In the genomic region with DNA sequence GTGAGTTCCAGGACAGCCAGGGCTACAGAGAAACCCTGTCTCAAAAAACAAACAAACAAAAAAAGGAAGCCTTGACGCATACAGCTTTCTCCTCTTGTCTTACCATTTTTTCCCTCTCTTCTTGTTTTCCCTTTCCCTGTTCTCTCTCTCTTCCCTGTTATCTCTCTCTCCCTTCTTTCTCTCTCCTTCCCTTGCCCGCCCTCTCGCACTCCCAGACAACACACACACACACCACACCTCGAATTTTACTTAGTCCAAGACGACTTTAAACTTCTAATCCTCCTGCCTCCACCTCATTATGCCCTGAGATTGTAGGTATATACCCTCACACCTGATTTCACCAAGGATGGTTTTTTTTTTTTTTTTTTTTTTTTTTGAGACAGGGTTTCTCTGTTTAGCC, we compare ENCODE assay signal across 22 mouse cellular contexts. TPM values are rescaled to one million over a fixed set of nuclear protein-coding genes. Genes with fewer than 3 reads are reported as not detected.
DNase-seq lines count a peak whose midpoint lies in the region; ATAC-seq and TF ChIP-seq lines count a peak whose summit lies in the region.
"Had no signal": no experiment of that assay in that cellular context is flagged by ENCODE, and none has a peak within 500 bp of the region (broad histone marks: within the 10 kb centered on the region; RNA-seq: fewer than 3 reads in every experiment).

No protein-coding gene starts in this region.

- H3K27ac ChIP-seq in liver, embryonic 13.5 days = peak overlapping the region; percentile 84
- H3K27ac ChIP-seq in hindbrain, embryonic 16.5 days (ENCODE audit: low read depth, low read length) = no peak overlapping the region
- H3K27ac ChIP-seq in kidney, adult 2 months (ENCODE audit: insufficient read depth, low read depth, low read length) = no peak overlapping the region
- H3K27ac ChIP-seq: heart, embryonic 15.5 days; hindbrain, embryonic 12.5 days; kidney, embryonic 15.5 days; limb, embryonic 13.5 days; midbrain, embryonic 10.5 days; midbrain, embryonic 15.5 days; stomach, postnatal 0 days had no signal

- peak overlapping the region; percentile 46 for H3K4me2 ChIP-seq in liver, embryonic 13.5 days
- H3K4me2 ChIP-seq in hindbrain, embryonic 16.5 days (ENCODE audit: low read length) = no peak overlapping the region
- H3K4me2 ChIP-seq: heart, embryonic 15.5 days; hindbrain, embryonic 12.5 days; kidney, embryonic 15.5 days; limb, embryonic 13.5 days; midbrain, embryonic 15.5 days had no signal

- peak; percentile 73 for ATAC-seq in liver, embryonic 13.5 days (ENCODE audit: low read depth)
- no peak for ATAC-seq in hindbrain, embryonic 16.5 days
- ATAC-seq: forebrain, embryonic 14.5 days; intestine, embryonic 16.5 days; midbrain, embryonic 15.5 days had no signal

- peak; percentile 35 for DNase-seq in heart, adult 11 months
- DNase-seq in heart, postnatal 4 days = no peak
- DNase-seq in liver, embryonic 13.5 days = no peak
- no peak for DNase-seq in cerebellum, postnatal 4 days (ENCODE audit: low spot score in 2 of 2)
- no peak for DNase-seq in lung, postnatal 4 days
- no peak for DNase-seq in kidney, adult 2 months
- DNase-seq: adrenal gland, adult 8-10 months; gastrocnemius, postnatal 36 days; thymus, adult 18-20 months had no signal

- no peak for TF ChIP-seq POLR2A in kidney, adult 2 months (IDR thresholded peaks at IDR 0.05; ENCODE audit: low read depth, low read length)

- no peak for TF ChIP-seq CTCF in kidney, adult 2 months (conservative IDR thresholded peaks at IDR 0.05; ENCODE audit: insufficient read depth, insufficient read length, low read depth, low read length)

- H3K27me3 ChIP-seq in erythroblast, embryonic 14.5 days (ENCODE audit: control insufficient read depth) = no peaks in the 10 kb centered on the region
- no peaks in the 10 kb centered on the region; the same call in 1 of the 2 replicates for H3K27me3 ChIP-seq in liver, embryonic 13.5 days
- H3K27me3 ChIP-seq in hindbrain, embryonic 16.5 days (replicated peaks; ENCODE audit: control insufficient read depth, insufficient read depth, low read length) = no peaks in the 10 kb centered on the region
- no peaks in the 10 kb centered on the region for H3K27me3 ChIP-seq in kidney, adult 2 months (replicated peaks; ENCODE audit: control insufficient read depth, insufficient read depth, low read length)
- H3K27me3 ChIP-seq: CH12.LX; heart, embryonic 15.5 days; hindbrain, embryonic 12.5 days; kidney, embryonic 15.5 days; limb, embryonic 13.5 days; midbrain, embryonic 15.5 days had no signal

- peak overlapping the region; percentile 46 for H3K4me3 ChIP-seq in erythroblast, embryonic 14.5 days (replicated peaks)
- H3K4me3 ChIP-seq in liver, embryonic 13.5 days (replicated peaks) = no peak overlapping the region
- no peak overlapping the region for H3K4me3 ChIP-seq in hindbrain, embryonic 16.5 days (ENCODE audit: low read length)
- H3K4me3 ChIP-seq in kidney, adult 2 months (ENCODE audit: insufficient read depth, low read depth, low read length) = no peak overlapping the region
- H3K4me3 ChIP-seq: heart, embryonic 15.5 days; hindbrain, embryonic 12.5 days; kidney, embryonic 15.5 days; limb, embryonic 13.5 days; midbrain, embryonic 10.5 days; midbrain, embryonic 15.5 days had no signal

- no peaks in the 10 kb centered on the region for H3K9me3 ChIP-seq in erythroblast, embryonic 14.5 days (ENCODE audit: control insufficient read depth, low read length)
- no peaks in the 10 kb centered on the region for H3K9me3 ChIP-seq in liver, embryonic 13.5 days (replicated peaks)
- H3K9me3 ChIP-seq in hindbrain, embryonic 16.5 days (ENCODE audit: control insufficient read depth, low read length) = no peaks in the 10 kb centered on the region
- H3K9me3 ChIP-seq: heart, embryonic 15.5 days; hindbrain, embryonic 12.5 days; kidney, embryonic 15.5 days; limb, embryonic 13.5 days; midbrain, embryonic 10.5 days; midbrain, embryonic 15.5 days had no signal

- peaks cover 6% of the 10 kb centered on the region for H3K36me3 ChIP-seq in erythroblast, embryonic 14.5 days (ENCODE audit: control insufficient read depth)
- H3K36me3 ChIP-seq in liver, embryonic 13.5 days = no peaks in the 10 kb centered on the region
- no peaks in the 10 kb centered on the region for H3K36me3 ChIP-seq in hindbrain, embryonic 16.5 days (ENCODE audit: control insufficient read depth, insufficient read depth, low read length)
- no peaks in the 10 kb centered on the region for H3K36me3 ChIP-seq in kidney, adult 2 months (ENCODE audit: control insufficient read depth, insufficient read depth, low read length)
- H3K36me3 ChIP-seq: heart, embryonic 15.5 days; hindbrain, embryonic 12.5 days; kidney, embryonic 15.5 days; limb, embryonic 13.5 days; midbrain, embryonic 10.5 days; midbrain, embryonic 15.5 days had no signal

- 39% methylated on average over 5 of the region's 5 CpGs for WGBS in liver, embryonic 13.5 days (ENCODE audit: insufficient replicate concordance)
- WGBS in hindbrain, embryonic 16.5 days = 77% methylated on average over 5 of the region's 5 CpGs
- 68% methylated on average over 5 of the region's 5 CpGs for WGBS in kidney, adult 2 months

- no peak overlapping the region for H3K9ac ChIP-seq in liver, embryonic 13.5 days
- no peak overlapping the region for H3K9ac ChIP-seq in hindbrain, embryonic 16.5 days (ENCODE audit: low read depth, low read length)
- H3K9ac ChIP-seq: heart, embryonic 15.5 days; hindbrain, embryonic 12.5 days; kidney, embryonic 15.5 days; limb, embryonic 13.5 days; midbrain, embryonic 15.5 days had no signal

- peaks cover 48% of the 10 kb centered on the region for H3K4me1 ChIP-seq in erythroblast, embryonic 14.5 days (ENCODE audit: control insufficient read depth)
- peaks cover 29% of the 10 kb centered on the region for H3K4me1 ChIP-seq in liver, embryonic 13.5 days (replicated peaks)
- H3K4me1 ChIP-seq in hindbrain, embryonic 16.5 days (ENCODE audit: control insufficient read depth, insufficient read depth, low read depth, low read length) = no peaks in the 10 kb centered on the region
- no peaks in the 10 kb centered on the region for H3K4me1 ChIP-seq in kidney, adult 2 months (ENCODE audit: control insufficient read depth, insufficient read depth, low read length)
- H3K4me1 ChIP-seq: heart, embryonic 15.5 days; kidney, embryonic 15.5 days; midbrain, embryonic 10.5 days; midbrain, embryonic 15.5 days had no signal

RNA-seq across cellular contexts. Expression of a gene that starts 21.9 kb away (rescaled TPM):
- 1 to 10 TPM in 1 of 2 experiments, under 1 TPM in 1; 0.65 to 1.5 TPM for total RNA-seq in heart, postnatal 4 days (2021)
- polyA plus RNA-seq in erythroblast, embryonic 14.5 days (2012) = not detected in 2 replicates
- polyA plus RNA-seq in liver, embryonic 13.5 days (2015; fragmentation: Nextera tagmentation; extraction: Ambion mirVana) = 0.41 and 0.49 TPM in 2 replicates
- polyA plus RNA-seq in hindbrain, embryonic 16.5 days (2015; fragmentation: Nextera tagmentation; extraction: Ambion mirVana) = 24.8 and 28.9 TPM in 2 replicates
- polyA plus RNA-seq in kidney, adult 2 months (2012; rRNA removed) = 37.3 and 44.9 TPM in 2 replicates
- total RNA-seq: megakaryocyte progenitor cell, adult 5-6 weeks had no signal

RNA-seq across cellular contexts. Expression of a gene that starts 22.4 kb away (rescaled TPM):
- 10 to 100 TPM; 55.1 to 58.6 TPM for total RNA-seq in heart, postnatal 4 days (2021)
- polyA plus RNA-seq in erythroblast, embryonic 14.5 days (2012) = 0.84 and 0.99 TPM in 2 replicates
- 4.5 and 5.4 TPM in 2 replicates for polyA plus RNA-seq in liver, embryonic 13.5 days (2015; fragmentation: Nextera tagmentation; extraction: Ambion mirVana)
- 102 and 103 TPM in 2 replicates for polyA plus RNA-seq in hindbrain, embryonic 16.5 days (2015; fragmentation: Nextera tagmentation; extraction: Ambion mirVana)
- 47.1 and 65.7 TPM in 2 replicates for polyA plus RNA-seq in kidney, adult 2 months (2012; rRNA removed)

Comparison
In these comparisons a context has a peak if more than half of its experiments do, and no peak if none do; other contexts are left out.
1. RNA of a gene that starts 21.9 kb away (polyA plus RNA-seq): 37.3 to 44.9 TPM in kidney, adult 2 months and 24.8 to 28.9 TPM in hindbrain, embryonic 16.5 days; 0.41 to 0.49 TPM in liver, embryonic 13.5 days and not detected in erythroblast, embryonic 14.5 days; every median in the first group is over 10 times any median in the second.